Mouse (Mus musculus): ENCODE data around the gene Ephx1. TPM values are rescaled to one million over a fixed set of nuclear protein-coding genes. Genes with fewer than 3 reads are reported as not detected.
"Not testable (repeated sequence)": the region's sequence is repeated elsewhere in the genome, so short reads cannot be mapped to it uniquely, and the experiment has no call there.

The Ephx1 gene
- polyA plus RNA-seq, 1 experiment from 2014 or later = 16.9 TPM

DNA sequence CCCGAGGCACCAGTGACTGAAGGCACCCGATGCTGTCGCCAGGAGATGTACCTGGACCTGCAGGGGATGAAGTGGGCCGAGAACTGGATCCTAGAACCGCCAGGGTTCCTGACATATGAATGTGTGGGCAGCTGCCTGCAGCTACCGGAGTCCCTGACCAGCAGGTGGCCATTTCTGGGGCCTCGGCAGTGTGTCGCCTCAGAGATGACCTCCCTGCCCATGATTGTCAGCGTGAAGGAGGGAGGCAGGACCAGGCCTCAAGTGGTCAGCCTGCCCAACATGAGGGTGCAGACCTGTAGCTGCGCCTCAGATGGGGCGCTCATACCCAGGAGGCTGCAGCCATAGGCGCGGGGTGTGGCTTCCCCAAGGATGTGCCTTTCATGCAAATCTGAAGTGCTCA, 83.1 kb downstream of the Ephx1 start:
- H3K9me3 ChIP-seq (replicated peaks; ENCODE audit: control insufficient read depth, low read length); H3K27ac ChIP-seq (ENCODE audit: low read length); H3K4me1 ChIP-seq (ENCODE audit: control insufficient read depth, insufficient read depth, low read length); H3K9ac ChIP-seq (ENCODE audit: low read length); ATAC-seq (ENCODE audit: insufficient read depth, low FRiP score); H3K4me3 ChIP-seq (replicated peaks; ENCODE audit: low read length); H3K36me3 ChIP-seq (ENCODE audit: control insufficient read depth, insufficient read depth, low read length); H3K4me2 ChIP-seq (ENCODE audit: low read depth, low read length): not testable (repeated sequence)
- peaks cover 15% of the 10 kb centered on the region for H3K27me3 ChIP-seq (ENCODE audit: control insufficient read depth, insufficient read depth, low read length)
- 66% methylated on average over 13 of the region's 13 CpGs for WGBS

DNA sequence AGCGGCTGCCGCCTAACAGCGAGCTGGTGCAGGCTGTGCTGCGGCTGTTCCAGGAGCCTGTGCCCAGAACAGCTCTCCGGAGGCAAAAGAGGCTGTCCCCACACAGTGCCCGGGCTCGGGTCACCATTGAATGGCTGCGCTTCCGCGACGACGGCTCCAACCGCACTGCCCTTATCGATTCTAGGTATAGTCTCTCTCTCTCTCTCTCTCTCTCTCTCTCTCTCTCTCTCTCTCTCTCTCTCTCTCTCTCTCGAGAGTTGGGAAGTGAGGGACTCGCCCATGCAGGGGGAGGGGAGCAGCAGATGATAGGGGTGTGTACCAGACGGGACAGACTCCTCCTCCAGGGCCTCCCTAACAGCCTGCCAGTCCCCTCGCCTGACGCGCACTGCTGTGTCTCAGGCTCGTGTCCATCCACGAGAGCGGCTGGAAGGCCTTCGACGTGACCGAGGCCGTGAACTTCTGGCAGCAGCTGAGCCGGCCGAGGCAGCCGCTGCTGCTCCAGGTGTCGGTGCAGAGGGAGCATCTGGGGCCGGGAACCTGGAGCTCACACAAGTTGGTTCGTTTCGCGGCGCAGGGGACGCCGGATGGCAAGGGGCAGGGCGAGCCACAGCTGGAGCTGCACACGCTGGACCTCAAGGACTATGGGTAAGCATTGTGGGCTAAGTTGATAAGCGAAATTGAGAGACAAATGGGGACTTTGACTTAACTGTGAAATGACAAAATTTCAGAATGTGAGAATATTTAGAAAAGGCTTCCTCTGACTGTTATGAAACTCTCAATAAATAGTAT, 83.9 kb downstream of the Ephx1 start:
- H3K4me3 ChIP-seq (replicated peaks; ENCODE audit: low read length) = peak overlapping the region; percentile 40
- not testable (repeated sequence) for H3K4me1 ChIP-seq (ENCODE audit: control insufficient read depth, insufficient read depth, low read length)
- peak overlapping the region; percentile 62 for H3K9ac ChIP-seq (ENCODE audit: low read length)

DNA sequence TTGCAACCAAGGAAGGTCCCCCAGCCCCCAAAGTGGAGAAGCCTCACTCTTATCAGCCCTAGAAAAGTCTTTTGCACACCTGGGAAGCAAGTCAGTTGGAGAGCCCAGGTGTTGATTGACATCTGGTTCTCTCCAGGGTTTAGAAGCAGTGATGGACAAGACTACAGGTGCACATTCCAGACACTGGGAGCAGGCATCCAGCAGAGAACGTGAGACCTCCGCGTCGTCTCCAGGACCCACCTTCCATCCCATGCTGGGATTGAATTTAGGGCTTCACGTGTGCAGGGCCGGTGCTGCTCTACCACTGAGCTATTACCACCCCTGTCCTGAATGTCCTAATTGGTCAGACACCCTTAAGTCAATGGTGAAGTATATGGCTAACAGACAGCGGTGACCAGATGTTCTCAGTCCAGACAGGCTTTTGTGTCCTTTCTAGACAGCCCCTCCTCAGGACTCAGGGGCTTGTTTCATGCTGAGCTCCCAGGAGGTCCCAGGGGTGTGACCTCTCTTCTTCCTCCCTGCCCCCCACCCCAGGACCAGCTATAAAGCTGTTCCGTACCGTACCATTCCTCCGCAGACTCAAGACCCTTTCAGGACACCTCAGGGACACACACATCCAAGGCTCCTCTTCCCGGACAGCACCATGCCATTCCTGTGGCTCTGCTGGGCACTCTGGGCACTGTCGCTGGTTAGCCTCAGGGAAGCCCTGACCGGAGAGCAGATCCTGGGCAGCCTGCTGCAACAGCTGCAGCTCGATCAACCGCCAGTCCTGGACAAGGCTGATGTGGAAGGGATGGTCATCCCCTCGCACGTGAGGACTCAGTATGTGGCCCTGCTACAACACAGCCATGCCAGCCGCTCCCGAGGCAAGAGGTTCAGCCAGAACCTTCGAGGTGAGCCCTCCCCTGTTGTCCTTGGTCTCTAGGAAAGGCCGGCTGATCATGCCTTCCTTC, 86.0 kb downstream of the Ephx1 start, which contains the start of gene Lefty1:
Lefty1 (plus strand) TSS at position 556 of the 953 bp plus-strand sequence.
- 33% methylated on average over 21 of the region's 21 CpGs for WGBS
- Histone ChIP-seq H3K36me3 (ENCODE audit: control insufficient read depth, insufficient read depth, low read length) (no peaks in the 10 kb centered on the region), H3K9ac (ENCODE audit: low read length) (no peak within 1 kb of the TSS; the same call in 1 of the 2 replicates), H3K4me2 (ENCODE audit: low read depth, low read length) (no peak within 1 kb of the TSS), H3K4me3 (replicated peaks; ENCODE audit: low read length) (no peak within 1 kb of the TSS), H3K9me3 (replicated peaks; ENCODE audit: control insufficient read depth, low read length) (no peaks in the 10 kb centered on the region), H3K27me3 (ENCODE audit: control insufficient read depth, insufficient read depth, low read length) (peaks cover 15% of the 10 kb centered on the region), H3K4me1 (ENCODE audit: control insufficient read depth, insufficient read depth, low read length) (0 out of 2 replicates have a peak, but pooled peaks cover 2% of the 10 kb centered on the region), H3K27ac (ENCODE audit: low read length) (no peak within 1 kb of the TSS)
- no peak for ATAC-seq (ENCODE audit: insufficient read depth, low FRiP score)

More for the DNA sequence above, 83.9 kb downstream of the Ephx1 start:
- 3% methylated on average over 35 of the region's 41 CpGs for WGBS
- peak; percentile 93 for ATAC-seq (ENCODE audit: insufficient read depth, low FRiP score)
- not testable (repeated sequence) for H3K36me3 ChIP-seq (ENCODE audit: control insufficient read depth, insufficient read depth, low read length); H3K9me3 ChIP-seq (replicated peaks; ENCODE audit: control insufficient read depth, low read length); H3K27ac ChIP-seq (ENCODE audit: low read length)
- peak overlapping the region; percentile 59 for H3K4me2 ChIP-seq (ENCODE audit: low read depth, low read length)
- H3K27me3 ChIP-seq (ENCODE audit: control insufficient read depth, insufficient read depth, low read length) = peaks cover 15% of the 10 kb centered on the region

DNA sequence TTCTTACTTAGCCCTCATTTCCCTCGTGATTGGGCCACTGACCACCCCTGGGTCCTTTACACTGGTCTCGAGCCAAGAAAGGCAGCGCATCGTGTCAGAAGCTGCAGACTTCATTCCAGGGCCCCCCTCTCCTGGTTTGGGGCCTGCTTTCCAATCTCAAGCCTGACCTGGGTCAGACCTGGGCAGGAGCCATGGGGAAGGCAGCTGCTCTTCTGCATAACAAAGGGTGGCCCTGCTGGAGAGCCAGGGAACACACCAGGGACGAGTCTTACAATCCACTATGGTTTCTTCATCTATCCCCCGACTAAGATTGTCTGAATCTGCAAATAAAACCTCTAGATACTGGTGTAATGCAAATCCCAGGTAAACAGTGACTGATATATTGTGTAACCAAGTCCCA, 87.0 kb downstream of the Ephx1 start:
- Histone ChIP-seq H3K9ac (ENCODE audit: low read length) (no peak overlapping the region), H3K4me2 (ENCODE audit: low read depth, low read length) (no peak overlapping the region), H3K27ac (ENCODE audit: low read length) (no peak overlapping the region), H3K9me3 (replicated peaks; ENCODE audit: control insufficient read depth, low read length) (no peaks in the 10 kb centered on the region), H3K4me1 (ENCODE audit: control insufficient read depth, insufficient read depth, low read length) (0 out of 2 replicates have a peak, but pooled peaks cover 2% of the 10 kb centered on the region), H3K27me3 (ENCODE audit: control insufficient read depth, insufficient read depth, low read length) (peaks cover 15% of the 10 kb centered on the region), H3K4me3 (replicated peaks; ENCODE audit: low read length) (no peak overlapping the region), H3K36me3 (ENCODE audit: control insufficient read depth, insufficient read depth, low read length) (no peaks in the 10 kb centered on the region)
- 38% methylated on average over 6 of the region's 6 CpGs for WGBS
- ATAC-seq (ENCODE audit: insufficient read depth, low FRiP score) = no peak

DNA sequence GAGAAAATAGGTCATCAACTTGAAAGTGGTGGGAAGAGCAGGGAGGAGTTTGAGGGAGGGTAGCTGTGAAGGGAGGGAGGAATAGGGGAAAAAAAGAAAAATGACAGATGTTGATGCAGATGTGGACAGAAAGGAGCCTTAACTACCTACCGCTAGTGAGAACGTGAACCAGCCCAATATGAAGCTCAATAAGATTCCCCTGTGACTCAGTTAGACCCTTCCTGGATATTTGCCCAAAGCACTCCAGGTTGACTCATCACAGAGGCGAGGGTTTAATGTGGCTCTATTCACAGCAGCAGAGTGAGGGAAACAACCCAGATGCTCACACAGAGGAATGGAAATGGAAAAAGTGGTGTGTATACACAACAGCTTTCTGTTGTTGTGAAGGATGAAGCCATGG, 89.6 kb downstream of the Ephx1 start:
- no peak overlapping the region for H3K9ac ChIP-seq (ENCODE audit: low read length)
- H3K4me1 ChIP-seq (ENCODE audit: control insufficient read depth, insufficient read depth, low read length) = 0 out of 2 replicates have a peak, but pooled peaks cover 2% of the 10 kb centered on the region
- no peaks in the 10 kb centered on the region for H3K36me3 ChIP-seq (ENCODE audit: control insufficient read depth, insufficient read depth, low read length)
- no peak overlapping the region for H3K4me2 ChIP-seq (ENCODE audit: low read depth, low read length)
- ATAC-seq (ENCODE audit: insufficient read depth, low FRiP score) = no peak
- no peak overlapping the region for H3K4me3 ChIP-seq (replicated peaks; ENCODE audit: low read length)
- H3K9me3 ChIP-seq (replicated peaks; ENCODE audit: control insufficient read depth, low read length) = no peaks in the 10 kb centered on the region
- whole genome bisulfite sequencing = 38% methylated on average over 3 of the region's 3 CpGs
- no peak overlapping the region for H3K27ac ChIP-seq (ENCODE audit: low read length)
- H3K27me3 ChIP-seq (ENCODE audit: control insufficient read depth, insufficient read depth, low read length) = peaks cover 15% of the 10 kb centered on the region

DNA sequence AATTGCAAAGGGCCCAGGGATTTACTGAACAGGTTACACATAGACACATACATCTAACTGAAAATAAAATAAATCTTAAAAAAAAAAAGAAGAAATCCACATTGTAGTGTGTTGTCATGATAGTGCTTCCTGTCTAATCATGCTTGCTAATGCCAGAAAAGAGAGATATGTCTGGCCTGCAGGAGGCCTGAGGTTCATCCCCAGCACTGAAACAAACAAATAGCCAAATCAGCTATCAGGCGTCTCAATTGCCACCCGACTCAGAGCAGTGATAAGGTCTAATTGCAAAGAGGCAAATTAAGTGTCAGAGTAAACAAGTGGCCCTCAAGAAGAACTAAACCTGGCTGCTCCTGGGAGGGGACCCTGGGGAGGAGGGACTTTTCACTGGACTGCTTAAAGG, 91.1 kb downstream of the Ephx1 start:
- Histone ChIP-seq H3K27ac (ENCODE audit: low read length) (no peak overlapping the region), H3K36me3 (ENCODE audit: control insufficient read depth, insufficient read depth, low read length) (no peaks in the 10 kb centered on the region), H3K9ac (ENCODE audit: low read length) (no peak overlapping the region), H3K9me3 (replicated peaks; ENCODE audit: control insufficient read depth, low read length) (no peaks in the 10 kb centered on the region), H3K4me3 (replicated peaks; ENCODE audit: low read length) (no peak overlapping the region), H3K4me2 (ENCODE audit: low read depth, low read length) (no peak overlapping the region), H3K4me1 (ENCODE audit: control insufficient read depth, insufficient read depth, low read length) (0 out of 2 replicates have a peak, but pooled peaks cover 2% of the 10 kb centered on the region), H3K27me3 (ENCODE audit: control insufficient read depth, insufficient read depth, low read length) (peaks cover 4% of the 10 kb centered on the region; the same call in 1 of the 2 replicates)
- no peak for ATAC-seq (ENCODE audit: insufficient read depth, low FRiP score)
- WGBS = 25% methylated on average over 2 of the region's 2 CpGs

DNA sequence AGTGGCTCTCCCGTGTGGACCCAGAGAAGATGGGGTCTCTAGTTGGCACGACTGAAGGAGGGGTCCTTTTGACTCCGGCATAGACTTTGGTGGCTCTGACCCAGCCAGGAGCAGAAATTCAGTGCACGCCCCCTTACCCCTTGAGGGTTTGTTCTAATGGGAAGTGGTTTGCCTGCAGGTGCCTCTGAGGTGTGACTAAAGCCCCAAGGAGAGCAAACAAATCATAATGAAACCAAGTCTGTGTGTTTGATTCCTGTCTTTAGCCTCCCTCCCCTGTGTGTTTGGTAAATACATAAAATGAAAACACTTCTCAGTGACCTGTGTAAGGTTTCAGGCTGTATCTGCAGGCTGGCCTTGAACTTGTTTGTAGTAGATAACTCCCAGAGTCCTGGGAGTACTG, 94.4 kb downstream of the Ephx1 start:
- Histone ChIP-seq H3K27me3 (ENCODE audit: control insufficient read depth, insufficient read depth, low read length) (no peaks in the 10 kb centered on the region), H3K27ac (ENCODE audit: low read length) (no peak overlapping the region), H3K4me2 (ENCODE audit: low read depth, low read length) (no peak overlapping the region), H3K4me1 (ENCODE audit: control insufficient read depth, insufficient read depth, low read length) (no peaks in the 10 kb centered on the region), H3K9ac (ENCODE audit: low read length) (no peak overlapping the region), H3K36me3 (ENCODE audit: control insufficient read depth, insufficient read depth, low read length) (no peaks in the 10 kb centered on the region), H3K9me3 (replicated peaks; ENCODE audit: control insufficient read depth, low read length) (no peaks in the 10 kb centered on the region), H3K4me3 (replicated peaks; ENCODE audit: low read length) (no peak overlapping the region)
- ATAC-seq (ENCODE audit: insufficient read depth, low FRiP score) = no peak
- 55% methylated on average over 4 of the region's 4 CpGs for WGBS

Measured in stomach, embryonic 16.5 days (tissue).